29 mouse cellular contexts compared by ENCODE assay signal in the genomic region with DNA sequence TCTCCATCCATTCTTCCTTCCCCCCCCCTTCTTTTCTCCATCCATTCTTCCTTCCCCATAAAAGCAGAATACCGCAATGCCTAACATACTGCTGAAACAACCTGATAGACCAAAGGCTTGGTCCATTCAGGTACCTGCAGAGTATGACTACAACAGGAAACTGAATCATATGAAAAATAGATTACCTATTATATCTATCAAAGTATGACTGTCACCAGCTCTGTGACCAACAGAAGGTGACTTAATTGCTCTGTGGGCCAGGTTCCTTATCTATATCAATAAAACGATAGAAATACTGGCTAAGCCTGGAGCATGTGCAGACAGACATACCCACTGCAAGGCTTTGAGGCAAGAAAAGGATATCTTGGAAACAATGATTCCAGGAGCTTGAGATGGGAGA. TPM values are rescaled to one million over a fixed set of nuclear protein-coding genes. Genes with fewer than 3 reads are reported as not detected.
"Had no signal": no experiment of that assay in that cellular context is flagged by ENCODE, and none has a peak within 500 bp of the region (broad histone marks: within the 10 kb centered on the region; RNA-seq: fewer than 3 reads in every experiment).

No protein-coding gene starts in this region.

- H3K27ac ChIP-seq: heart, adult 2 months; heart, embryonic 13.5 days; heart, embryonic 15.5 days; hindbrain, embryonic 12.5 days; hindbrain, embryonic 14.5 days; kidney, postnatal 0 days; limb, embryonic 13.5 days; limb, embryonic 15.5 days; liver, embryonic 12.5 days; liver, embryonic 14.5 days had no signal

- H3K4me2 ChIP-seq: heart, embryonic 11.5 days; heart, embryonic 13.5 days; heart, embryonic 15.5 days; hindbrain, embryonic 12.5 days; hindbrain, embryonic 14.5 days; limb, embryonic 13.5 days; limb, embryonic 15.5 days; liver, embryonic 12.5 days had no signal

- H3K4me3 ChIP-seq: heart, adult 2 months; heart, embryonic 13.5 days; heart, embryonic 15.5 days; hindbrain, embryonic 12.5 days; limb, embryonic 13.5 days; limb, embryonic 15.5 days; liver, embryonic 12.5 days had no signal

- ATAC-seq: inflammation-experienced regulatory T-cells, adult 6 months; liver, embryonic 12.5 days had no signal

- H3K36me3 ChIP-seq: heart, embryonic 13.5 days; heart, embryonic 15.5 days; hindbrain, embryonic 12.5 days; limb, embryonic 13.5 days; limb, embryonic 15.5 days; liver, embryonic 12.5 days had no signal

- H3K4me1 ChIP-seq: heart, embryonic 13.5 days; heart, embryonic 15.5 days; hindbrain, embryonic 12.5 days; limb, embryonic 13.5 days; limb, embryonic 15.5 days; liver, embryonic 12.5 days had no signal

- DNase-seq: gastrocnemius, postnatal 14 days; gastrocnemius, postnatal 36 days; heart, adult 11 months; heart, adult 2 months; layer of hippocampus, adult 9-11 months; layer of hippocampus, postnatal 36 days; left cerebral cortex, postnatal 4 days had no signal

- H3K9me3 ChIP-seq: heart, embryonic 13.5 days; heart, embryonic 15.5 days; hindbrain, embryonic 12.5 days; limb, embryonic 13.5 days; limb, embryonic 15.5 days; liver, embryonic 12.5 days had no signal

- H3K9ac ChIP-seq: heart, embryonic 13.5 days; heart, embryonic 15.5 days; hindbrain, embryonic 12.5 days; hindbrain, embryonic 14.5 days; limb, embryonic 13.5 days; liver, embryonic 12.5 days; liver, embryonic 14.5 days had no signal

- H3K27me3 ChIP-seq: limb, embryonic 13.5 days; limb, embryonic 15.5 days had no signal

RNA-seq across cellular contexts. Expression of gene Hpcal4, which starts 27.6 kb away (rescaled TPM):
- total RNA-seq: gastrocnemius, adult 18-20 months; gastrocnemius, postnatal 36 days; hematopoietic stem cell, adult 5-6 weeks; liver, adult 2 months had no signal
- polyA plus RNA-seq: inflammation-experienced regulatory T-cells, adult 6 months; liver, adult 2 months; liver, embryonic 14.5 days; liver, embryonic 16.5 days had no signal

RNA-seq across cellular contexts. Expression of gene Oxct2b, which starts 39.4 kb away (rescaled TPM):
- total RNA-seq: gastrocnemius, adult 18-20 months; gastrocnemius, adult 8-10 months; gastrocnemius, postnatal 14 days; gastrocnemius, postnatal 36 days; heart, adult 2 months; heart, postnatal 14 days; heart, postnatal 36 days; hematopoietic stem cell, adult 5-6 weeks; layer of hippocampus, postnatal 36 days; left cerebral cortex, adult 18-20 months; liver, adult 2 months had no signal
- polyA plus RNA-seq: heart, embryonic 11.5 days; heart, embryonic 15.5 days; heart, postnatal 0 days; hindbrain, embryonic 12.5 days; inflammation-experienced regulatory T-cells, adult 6 months; liver, adult 2 months; liver, embryonic 12.5 days; liver, embryonic 14.5 days had no signal

RNA-seq across cellular contexts. Expression of gene Nt5c1a, which starts 45.9 kb away (rescaled TPM):
- total RNA-seq: hematopoietic stem cell, adult 5-6 weeks; liver, adult 2 months had no signal
- polyA plus RNA-seq: hindbrain, embryonic 12.5 days; hindbrain, embryonic 14.5 days; inflammation-experienced regulatory T-cells, adult 6 months; kidney, embryonic 14.5 days; limb, embryonic 11.5 days; limb, embryonic 13.5 days; limb, embryonic 15.5 days; liver, adult 2 months; liver, embryonic 12.5 days; liver, embryonic 14.5 days; liver, embryonic 16.5 days had no signal

RNA-seq across cellular contexts. Expression of gene Bmp8b, which starts 50.5 kb away (rescaled TPM):
- total RNA-seq: gastrocnemius, adult 18-20 months; gastrocnemius, adult 8-10 months; gastrocnemius, postnatal 14 days; gastrocnemius, postnatal 36 days; heart, adult 2 months; heart, postnatal 14 days; heart, postnatal 36 days; hematopoietic stem cell, adult 5-6 weeks; liver, adult 2 months had no signal
- polyA plus RNA-seq: heart, adult 2 months; heart, embryonic 11.5 days; inflammation-experienced regulatory T-cells, adult 6 months had no signal
